Mouse (Mus musculus) megakaryocyte, embryonic 14.5 days (primary cell): ENCODE results near the gene Gapdh. TPM values are rescaled to one million over a fixed set of nuclear protein-coding genes. Genes with fewer than 3 reads are reported as not detected.

Experiments
- H3K27me3 ChIP-seq: replicated peaks from 2 replicates; pipeline ENCODE3; 2012; ENCODE audit warnings: inconsistent platforms
- H3K36me3 ChIP-seq: replicated peaks from 2 replicates; pipeline ENCODE3; 2012; ENCODE audit warnings: low read length, inconsistent platforms, mixed read lengths
- H3K4me1 ChIP-seq: 2 replicates; pipeline ENCODE4 v1.6.1; 2012; ENCODE audit warnings: inconsistent platforms
- H3K4me3 ChIP-seq: replicated peaks from 2 replicates; pipeline ENCODE3; 2012; ENCODE audit warnings: moderate library complexity, mild to moderate bottlenecking, inconsistent platforms
- H3K9me3 ChIP-seq: 2 replicates; pipeline ENCODE4 v1.6.1; 2012; ENCODE audit warnings: inconsistent platforms
- FLI1 ChIP-seq: IDR thresholded peaks from 2 replicates; pipeline ENCODE4 v1.6.1; 2012; ENCODE audit warnings: low read length, inconsistent platforms, mixed read lengths
- GATA1 ChIP-seq: IDR thresholded peaks from 3 replicates; pipeline ENCODE4 v1.6.1; 2012; ENCODE audit warnings: mixed read lengths, low read length, inconsistent platforms, borderline replicate concordance
- polyA plus RNA-seq: library from polyadenylated mRNA; stranded (reverse); fragments of >175 nt; gene quantifications from 2 replicates; pipeline ENCODE4 v1.2.3, GENCODE M21; 2012; ENCODE audit warnings: low replicate concordance; ENCODE audit not compliant: insufficient read depth

Gene Gapdh
- polyA plus RNA-seq, 1 experiment, result 19,384 TPM

DNA sequence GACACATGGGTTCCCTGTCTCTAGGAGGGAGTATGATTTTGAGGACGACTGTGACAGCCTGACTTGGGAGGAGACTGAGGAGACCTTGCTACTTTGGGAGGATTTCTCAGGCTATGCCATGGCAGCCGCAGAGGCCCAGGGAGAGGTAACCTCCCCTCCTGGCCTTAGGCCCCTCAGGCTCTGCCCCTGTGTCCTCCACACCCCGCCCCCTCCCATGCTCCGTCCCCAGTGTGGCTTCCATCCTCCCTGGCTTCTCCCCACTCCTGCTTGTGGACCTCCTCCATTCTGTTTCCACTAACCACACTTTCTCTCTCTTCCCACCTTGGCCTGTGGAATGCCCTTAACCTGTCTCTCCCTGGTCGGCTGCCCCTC, 13.3 kb downstream of the Gapdh start:
- H3K27me3 ChIP-seq, result no peaks in the 10 kb centered on the region
- H3K36me3 ChIP-seq, result peaks cover 92% of the 10 kb centered on the region
- TF ChIP-seq FLI1 (no peak), GATA1 (no peak)
- H3K4me1 ChIP-seq, result peaks cover 65% of the 10 kb centered on the region
- no peak overlapping the region for H3K4me3 ChIP-seq
- no peaks in the 10 kb centered on the region for H3K9me3 ChIP-seq

DNA sequence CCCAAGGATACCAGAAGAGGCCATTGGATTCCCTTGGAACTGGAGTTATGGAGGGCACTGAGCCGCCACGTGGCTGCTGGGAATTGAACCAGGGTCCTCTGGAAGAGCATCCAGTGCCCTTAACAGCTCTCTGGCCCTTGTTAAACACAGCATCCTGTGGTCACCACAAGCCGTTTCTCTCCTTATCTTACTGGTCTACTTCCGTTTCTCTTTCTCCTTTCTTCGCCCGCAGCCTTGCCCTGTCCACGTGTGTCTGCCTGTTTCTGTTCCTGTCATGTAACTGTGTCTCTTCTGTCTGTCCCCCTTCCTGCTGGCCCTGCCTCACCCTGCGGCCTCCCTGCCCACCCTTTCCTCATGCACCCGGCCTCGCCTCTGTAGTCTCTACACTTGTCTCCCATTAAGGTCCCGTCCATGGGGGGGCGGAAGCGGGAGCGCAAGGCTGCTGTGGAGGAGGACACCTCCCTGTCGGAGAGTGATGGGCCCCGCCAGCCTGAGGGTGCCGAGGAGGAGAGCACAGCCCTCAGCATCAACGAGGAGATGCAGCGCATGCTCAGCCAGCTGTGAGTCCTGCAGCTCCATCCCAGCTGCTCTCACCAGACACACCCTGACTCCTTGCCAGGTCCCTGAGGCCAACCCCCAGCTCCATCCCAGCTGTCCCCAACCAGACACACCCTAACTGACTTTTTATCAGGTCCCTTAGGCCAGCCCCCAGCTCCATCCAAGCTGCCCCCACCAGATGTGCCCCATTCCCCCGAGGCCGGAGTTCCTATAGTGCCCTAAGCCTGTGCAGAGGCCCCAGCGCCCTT, 13.9 kb downstream of the Gapdh start:
- Histone ChIP-seq H3K4me1 (peaks cover 71% of the 10 kb centered on the region), H3K27me3 (no peaks in the 10 kb centered on the region), H3K9me3 (no peaks in the 10 kb centered on the region), H3K36me3 (peaks cover 89% of the 10 kb centered on the region), H3K4me3 (peak overlapping the region; percentile 71)
- no peak for TF ChIP-seq GATA1
- TF ChIP-seq FLI1, result no peak

DNA sequence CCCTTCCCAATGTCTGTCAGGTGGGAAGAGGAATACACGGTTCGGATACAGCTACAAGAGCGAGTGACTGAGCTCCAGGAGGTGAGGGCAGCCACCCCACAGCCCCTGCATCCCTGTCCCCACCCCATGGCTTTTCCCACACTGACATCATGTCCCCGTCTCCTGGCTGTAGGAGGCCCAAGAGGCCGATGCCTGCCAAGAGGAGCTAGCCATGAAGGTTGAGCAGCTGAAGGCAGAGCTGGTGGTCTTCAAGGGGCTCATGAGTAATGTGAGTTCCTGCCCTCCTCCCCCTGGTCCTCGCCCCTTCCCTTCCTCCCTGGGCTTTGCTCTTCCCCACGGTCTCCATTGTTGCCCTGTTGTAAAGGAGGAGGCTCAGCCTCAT, 16.7 kb downstream of the Gapdh start:
- TF ChIP-seq FLI1, result no peak
- Histone ChIP-seq H3K27me3 (no peaks in the 10 kb centered on the region), H3K4me3 (peak overlapping the region; percentile 34), H3K9me3 (no peaks in the 10 kb centered on the region), H3K36me3 (peaks cover 71% of the 10 kb centered on the region), H3K4me1 (peaks cover 81% of the 10 kb centered on the region)

DNA sequence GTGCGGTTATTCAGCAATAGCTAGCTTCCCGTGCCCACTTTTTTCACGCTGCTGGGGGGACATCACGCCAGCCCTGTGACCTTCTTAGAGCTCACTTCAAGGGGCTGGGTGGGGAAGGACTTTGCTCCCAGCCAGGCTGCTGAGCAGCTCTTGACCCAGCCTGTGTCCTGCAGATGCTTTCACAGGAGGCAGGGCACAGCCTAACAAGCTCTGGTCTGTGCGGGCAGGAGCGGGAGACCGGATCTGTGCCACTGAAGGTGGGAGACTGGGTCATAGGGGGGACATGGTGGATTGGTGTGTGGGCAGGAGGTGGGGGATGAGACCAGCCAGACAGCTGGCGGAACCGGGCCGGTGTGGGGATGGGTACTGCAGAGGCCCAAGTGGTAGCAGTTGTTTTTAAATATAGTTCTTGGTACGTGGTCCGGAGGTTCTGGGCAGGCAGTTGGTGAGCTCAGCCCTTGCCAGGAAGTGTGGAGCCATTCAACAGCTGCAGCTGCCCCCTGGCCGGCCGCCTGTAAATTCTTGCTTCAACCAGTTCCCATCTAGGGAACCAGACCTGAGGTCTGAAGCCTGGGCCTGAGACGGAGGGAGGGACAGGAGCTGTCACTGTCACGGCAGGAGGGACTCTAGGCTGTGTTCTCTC, 17.2 kb downstream of the Gapdh start:
- TF ChIP-seq GATA1, result no peak
- TF ChIP-seq FLI1, result no peak
- Histone ChIP-seq H3K4me1 (peaks cover 85% of the 10 kb centered on the region), H3K36me3 (peaks cover 73% of the 10 kb centered on the region), H3K27me3 (no peaks in the 10 kb centered on the region), H3K9me3 (no peaks in the 10 kb centered on the region), H3K4me3 (peak overlapping the region; percentile 90)

DNA sequence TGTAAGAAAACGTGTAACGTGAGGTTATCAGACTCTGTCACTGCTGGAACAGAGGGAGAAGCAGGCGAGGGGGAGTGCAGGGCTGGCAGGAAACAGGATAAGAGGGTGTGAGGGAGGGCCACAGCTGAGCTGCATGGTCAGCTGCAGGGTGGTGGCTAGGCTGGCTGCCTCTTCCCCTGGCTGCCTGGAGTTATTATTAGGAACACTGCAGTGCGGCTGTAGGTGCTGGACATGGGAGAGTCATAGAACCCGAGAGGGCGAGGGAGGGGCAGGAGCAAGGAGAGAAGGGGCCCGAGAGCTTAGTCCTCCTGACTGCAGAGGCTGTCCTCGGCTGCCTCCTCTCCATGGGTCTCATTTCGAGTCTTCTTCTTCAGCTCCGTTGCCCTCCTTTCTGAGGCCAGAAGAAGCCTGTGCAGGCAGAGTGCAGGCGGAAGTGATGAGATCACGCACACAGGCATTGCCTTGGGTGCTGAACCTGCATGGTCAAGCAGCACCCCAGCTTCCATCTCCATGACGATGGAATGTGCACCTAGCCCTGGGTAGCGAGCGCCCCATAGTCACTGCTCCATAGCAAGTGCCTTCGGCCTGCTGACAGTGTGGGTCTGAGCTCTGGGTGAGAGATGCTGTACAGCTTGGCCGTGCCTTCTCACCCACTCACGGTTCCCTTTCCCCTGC, 17.9 kb downstream of the Gapdh start:
- Histone ChIP-seq H3K36me3 (peaks cover 72% of the 10 kb centered on the region), H3K9me3 (no peaks in the 10 kb centered on the region), H3K4me1 (peaks cover 83% of the 10 kb centered on the region), H3K4me3 (peak overlapping the region; percentile 90), H3K27me3 (no peaks in the 10 kb centered on the region)
- TF ChIP-seq FLI1 (no peak), GATA1 (no peak)

DNA sequence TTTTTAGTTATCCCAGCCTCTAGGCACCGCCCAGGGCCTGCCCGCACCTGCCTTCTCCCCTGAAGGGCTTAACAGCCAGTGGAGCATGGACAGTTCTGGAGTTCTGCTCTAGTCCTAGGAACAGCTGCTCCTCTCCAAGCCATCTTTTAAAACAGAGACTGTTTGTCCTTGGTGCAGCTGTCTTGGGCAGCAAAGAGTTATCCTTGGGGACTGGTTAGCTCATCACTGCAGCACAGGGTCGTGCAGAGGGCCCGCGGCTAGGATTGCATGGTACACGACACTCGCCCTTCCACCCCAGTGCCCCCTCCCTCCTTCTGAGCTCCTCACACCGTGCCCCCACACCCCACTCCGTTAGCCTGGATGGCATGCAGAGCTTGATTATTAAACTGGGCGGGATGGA, 18.9 kb downstream of the Gapdh start:
- Histone ChIP-seq H3K4me1 (peaks cover 73% of the 10 kb centered on the region), H3K36me3 (peaks cover 68% of the 10 kb centered on the region), H3K9me3 (no peaks in the 10 kb centered on the region), H3K4me3 (peak overlapping the region; percentile 99), H3K27me3 (no peaks in the 10 kb centered on the region)
- TF ChIP-seq FLI1 (no peak), GATA1 (no peak)

DNA sequence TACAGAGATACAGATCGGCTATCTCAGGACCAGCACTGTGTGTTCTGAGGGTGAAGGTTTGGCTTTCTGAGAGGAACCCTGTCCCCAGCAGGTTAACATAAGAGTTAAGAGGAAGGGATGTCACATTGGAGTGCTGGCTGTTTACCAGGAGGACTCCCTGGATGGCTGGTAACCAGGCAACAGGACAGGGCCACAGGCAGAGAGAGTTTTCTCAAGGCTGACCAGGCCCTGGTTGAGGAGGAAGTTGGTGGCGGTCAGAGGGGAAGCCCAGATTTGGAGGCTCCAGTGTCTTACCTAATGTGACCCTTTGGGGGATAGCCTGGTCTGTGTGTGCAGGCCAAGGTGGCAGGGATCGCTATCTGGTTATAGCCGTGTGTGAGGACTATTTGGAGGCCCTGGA, 19.5 kb downstream of the Gapdh start:
- Histone ChIP-seq H3K4me1 (peaks cover 67% of the 10 kb centered on the region), H3K27me3 (no peaks in the 10 kb centered on the region), H3K9me3 (no peaks in the 10 kb centered on the region), H3K4me3 (peak overlapping the region; percentile 99), H3K36me3 (peaks cover 68% of the 10 kb centered on the region)
- TF ChIP-seq FLI1 (no peak), GATA1 (no peak)

DNA sequence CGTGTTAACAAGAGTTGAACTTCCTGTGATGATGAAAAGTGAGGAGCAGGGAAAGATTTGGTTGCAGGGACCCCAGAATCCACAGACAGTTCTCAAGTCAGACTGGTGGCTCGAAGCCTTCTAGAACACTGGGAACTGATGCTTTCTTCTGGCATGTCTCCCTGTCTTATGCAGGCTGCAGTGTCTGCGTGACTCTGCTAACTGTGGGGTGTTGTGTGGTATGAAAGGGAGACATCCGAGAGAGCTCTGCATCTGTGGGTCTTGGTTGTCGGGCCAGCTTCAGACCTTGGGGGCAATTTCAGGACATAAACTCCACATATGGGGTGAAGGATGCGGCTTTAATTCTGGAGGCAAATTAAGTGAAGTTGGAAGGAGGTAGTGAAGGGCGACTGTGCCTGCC, 20.1 kb downstream of the Gapdh start:
- no peak for TF ChIP-seq GATA1
- TF ChIP-seq FLI1, result no peak
- Histone ChIP-seq H3K4me3 (peak overlapping the region; percentile 99), H3K9me3 (no peaks in the 10 kb centered on the region), H3K27me3 (no peaks in the 10 kb centered on the region), H3K4me1 (peaks cover 64% of the 10 kb centered on the region), H3K36me3 (peaks cover 68% of the 10 kb centered on the region)

DNA sequence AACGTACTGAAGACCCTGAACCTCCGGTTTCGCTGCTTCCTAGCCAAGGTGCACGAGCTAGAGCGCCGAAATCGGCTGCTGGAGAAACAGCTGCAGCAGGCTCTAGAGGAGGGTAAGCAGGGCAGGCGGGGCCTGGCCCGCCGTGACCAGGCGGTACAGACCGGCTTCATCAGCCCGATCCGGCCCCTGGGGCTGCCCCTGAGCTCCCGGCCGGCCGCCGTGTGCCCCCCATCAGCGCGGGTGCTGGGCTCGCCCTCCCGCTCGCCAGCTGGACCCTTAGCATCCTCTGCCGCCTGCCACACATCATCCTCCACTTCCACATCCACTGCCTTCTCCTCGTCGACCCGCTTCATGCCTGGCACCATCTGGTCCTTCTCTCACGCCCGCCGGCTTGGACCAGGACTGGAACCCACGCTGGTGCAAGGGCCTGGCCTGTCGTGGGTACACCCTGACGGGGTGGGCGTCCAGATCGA, 20.8 kb downstream of the Gapdh start:
- H3K4me3 ChIP-seq, result peak overlapping the region; percentile 99
- peaks cover 68% of the 10 kb centered on the region for H3K36me3 ChIP-seq
- H3K9me3 ChIP-seq, result no peaks in the 10 kb centered on the region
- TF ChIP-seq FLI1, result no peak
- no peak for TF ChIP-seq GATA1
- no peaks in the 10 kb centered on the region for H3K27me3 ChIP-seq
- peaks cover 62% of the 10 kb centered on the region for H3K4me1 ChIP-seq

DNA sequence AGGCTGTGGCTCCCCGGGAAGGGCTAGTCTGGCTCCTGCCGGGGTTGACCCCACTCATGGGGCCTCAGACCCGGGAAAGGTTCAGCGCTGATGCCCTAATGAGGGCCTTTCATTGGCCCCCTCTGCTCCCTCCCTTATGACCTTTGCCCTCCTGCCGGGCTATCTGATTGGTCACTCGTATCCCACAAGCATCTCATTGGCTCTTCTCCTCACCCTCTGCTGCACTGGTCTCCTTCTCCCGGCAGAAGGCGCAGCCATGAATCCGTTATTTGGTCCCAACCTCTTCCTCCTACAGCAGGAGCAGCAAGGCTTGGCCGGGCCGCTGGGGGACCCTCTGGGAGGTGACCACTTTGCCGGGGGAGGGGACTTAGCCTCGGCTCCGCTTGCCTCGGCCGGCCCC, 21.3 kb downstream of the Gapdh start, which contains the start of gene Iffo1:
Iffo1 (plus strand) TSS at position 241 of the 400 bp plus-strand sequence.
- H3K4me1 ChIP-seq, result peaks cover 66% of the 10 kb centered on the region
- H3K36me3 ChIP-seq, result peaks cover 70% of the 10 kb centered on the region
- H3K27me3 ChIP-seq, result no peaks in the 10 kb centered on the region

More for the DNA sequence above, 21.3 kb downstream of the Gapdh start, which contains the start of gene Iffo1:
- peak within 1 kb of the TSS; percentile 99 for H3K4me3 ChIP-seq
- H3K9me3 ChIP-seq, result no peaks in the 10 kb centered on the region
- TF ChIP-seq GATA1 (no peak), FLI1 (no peak)
